Mouse (Mus musculus) myocyte (in vitro differentiated cells): ENCODE data around the gene Pomt2.

Experiments used
- CEBPB ChIP-seq: IDR thresholded peaks from 2 replicates; pipeline ENCODE4 v1.6.1; 2011; ENCODE audit warnings: mild to moderate bottlenecking, moderate library complexity; ENCODE audit not compliant: poor library complexity, insufficient read depth, severe bottlenecking
- E2F4 ChIP-seq: IDR thresholded peaks from one replicate; pipeline ENCODE4 v1.6.1; 2011; ENCODE audit warnings: mild to moderate bottlenecking, control low read depth, moderate library complexity; ENCODE audit not compliant: insufficient read depth
- MAX ChIP-seq: IDR thresholded peaks from one replicate; pipeline ENCODE4 v1.6.1; 2011; ENCODE audit warnings: low read depth, mild to moderate bottlenecking, control low read depth
- MYOD1 ChIP-seq, 3 experiments: IDR thresholded peaks; one replicate each; pipeline ENCODE4 v1.6.1; 2011; ENCODE audit warnings: control low read depth in 2 of 3, low read depth in 2 of 3, mild to moderate bottlenecking in 2 of 3, moderate library complexity in 1 of 3; ENCODE audit not compliant: insufficient read length in 2 of 3, control insufficient read depth in 1 of 3
- MYOG ChIP-seq, 3 experiments: IDR thresholded peaks; one replicate each; pipeline ENCODE4 v1.6.1; 2011; ENCODE audit warnings: control low read depth in 2 of 3, low read depth in 2 of 3, mild to moderate bottlenecking in 2 of 3; ENCODE audit not compliant: insufficient read length in 2 of 3, control insufficient read depth in 1 of 3, insufficient read depth in 1 of 3
- POLR2A ChIP-seq: IDR thresholded peaks from one replicate; pipeline ENCODE4 v1.6.1; 2011; ENCODE audit warnings: low read depth, mild to moderate bottlenecking, control low read depth, moderate library complexity; ENCODE audit not compliant: insufficient read length
- POLR2AphosphoS2 ChIP-seq: IDR thresholded peaks from one replicate; pipeline ENCODE4 v1.6.1; 2011; ENCODE audit warnings: low read depth, control low read depth; ENCODE audit not compliant: insufficient read length
- REST ChIP-seq: IDR thresholded peaks from one replicate; pipeline ENCODE4 v1.6.1; 2011; ENCODE audit warnings: mild to moderate bottlenecking, control low read depth, moderate library complexity; ENCODE audit not compliant: insufficient read depth, insufficient read length
- SRF ChIP-seq: IDR thresholded peaks from one replicate; pipeline ENCODE4 v1.6.1; 2011; ENCODE audit warnings: low read depth; ENCODE audit not compliant: control insufficient read depth, insufficient read length
- TCF3 ChIP-seq: IDR thresholded peaks from one replicate; pipeline ENCODE4 v1.6.1; 2011; ENCODE audit warnings: low read depth, control low read depth; ENCODE audit not compliant: insufficient read length
- USF1 ChIP-seq: IDR thresholded peaks from one replicate; pipeline ENCODE4 v1.6.1; 2011; ENCODE audit warnings: low read depth, mild to moderate bottlenecking, control low read depth, moderate library complexity

- TF ChIP-seq MYOG (IDR thresholded peaks at IDR 0.05; ENCODE audit: control insufficient read depth in 1 of 3, insufficient read depth in 1 of 3, insufficient read length in 2 of 3, low read depth in 2 of 3) (no peak), CEBPB (no peak), POLR2A (no peak), MAX (no peak), E2F4 (no peak), POLR2AphosphoS2 (no peak), MYOD1 (IDR thresholded peaks at IDR 0.05; ENCODE audit: control insufficient read depth in 1 of 3, insufficient read length in 2 of 3, low read depth in 2 of 3) (no peak), TCF3 (no peak), USF1 (no peak), SRF (no peak), REST (no peak)
These were observed 77.2 kb downstream of the Pomt2 start for GRCm38 (mm10) chr12:87070520-87070919.
